Mouse (Mus musculus) urinary bladder, postnatal 4 days (tissue): ENCODE results near the gene Esrrb.

Experiments used
- DNase-seq, 2 experiments: peaks; one replicate each; pipeline ENCODE4 v3.0.0; 2021 to 2022; ENCODE audit warnings: low spot score in 2 of 2

Gene Esrrb

DNA sequence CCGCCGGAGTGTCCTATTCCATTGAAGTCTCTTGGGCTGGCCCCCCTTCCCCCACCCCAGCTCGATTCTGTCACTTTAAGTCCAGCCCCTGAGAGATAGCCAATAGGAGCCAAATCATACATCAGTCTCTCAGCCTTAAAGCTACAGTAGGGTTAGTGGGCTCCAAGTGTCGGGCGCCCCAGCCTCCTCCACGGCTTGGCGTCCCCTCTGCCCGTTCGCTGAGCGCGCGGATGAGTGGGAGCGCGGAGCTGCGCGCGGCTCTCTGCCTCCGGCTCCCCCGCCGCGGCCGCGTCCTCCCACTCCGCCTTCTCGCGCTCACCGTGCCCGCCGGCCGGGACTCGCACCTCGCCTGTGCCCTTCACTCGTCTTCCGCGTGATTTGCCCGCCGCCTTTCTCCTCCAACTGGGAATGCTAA lies 60.6 kb downstream of the Esrrb start:
- DNase-seq, result no peak

DNA sequence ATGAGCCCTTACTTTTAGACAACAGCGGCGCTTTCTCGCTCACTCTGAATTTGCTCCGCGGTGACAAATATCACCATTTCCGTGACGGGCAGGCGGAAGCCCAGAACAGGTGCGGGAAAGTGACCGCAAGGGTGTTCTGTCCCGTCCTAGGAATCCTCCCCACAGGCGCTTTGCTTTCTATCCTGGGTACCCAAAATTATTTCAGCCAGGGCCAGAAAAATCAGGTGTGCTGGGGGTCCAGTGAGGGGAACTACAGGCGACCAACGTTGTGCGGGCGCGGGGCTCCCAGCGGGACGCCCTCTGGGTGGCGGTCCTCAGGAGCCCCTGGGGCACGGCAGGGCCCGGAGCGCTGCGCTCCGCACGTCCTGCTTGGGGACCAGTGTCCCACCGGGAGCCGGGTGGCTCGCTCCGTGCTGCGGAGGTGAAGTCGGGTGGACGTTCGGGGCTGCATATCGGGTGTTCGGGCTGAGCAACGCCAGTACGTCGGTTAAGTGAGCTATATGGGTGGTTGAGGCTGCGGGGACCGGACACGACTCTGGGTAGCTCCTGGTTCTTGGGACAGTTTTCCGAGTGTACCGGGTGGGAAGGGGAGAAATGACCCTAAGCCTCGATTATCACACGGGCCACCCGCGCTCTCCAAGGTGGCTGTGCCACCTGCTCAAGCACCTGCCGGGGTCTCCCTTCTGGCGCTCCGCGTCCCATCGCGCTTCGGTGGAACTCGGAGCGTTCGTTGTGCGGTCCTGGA lies 61.4 kb downstream of the Esrrb start:
- no peak for DNase-seq

DNA sequence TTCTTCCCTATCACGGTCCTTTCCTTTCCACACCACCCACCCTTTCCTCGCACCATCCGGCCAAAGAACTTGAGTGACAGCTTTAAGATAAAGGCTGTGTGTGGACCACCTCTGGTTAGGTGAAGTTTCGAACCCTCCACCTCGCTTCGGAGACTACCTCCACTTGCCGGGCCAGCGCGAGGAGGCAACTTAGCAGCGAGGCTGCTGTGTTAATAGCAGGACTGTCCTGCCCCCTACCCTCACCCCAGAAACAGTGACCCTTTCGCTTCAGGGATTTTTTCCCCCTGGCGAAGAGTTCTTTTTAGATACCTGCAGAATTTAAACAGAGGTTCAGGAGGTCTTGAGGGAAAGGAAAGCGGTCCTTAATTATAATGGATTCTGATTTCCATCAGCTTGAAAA lies 62.2 kb downstream of the Esrrb start:
- DNase-seq, result no peak

DNA sequence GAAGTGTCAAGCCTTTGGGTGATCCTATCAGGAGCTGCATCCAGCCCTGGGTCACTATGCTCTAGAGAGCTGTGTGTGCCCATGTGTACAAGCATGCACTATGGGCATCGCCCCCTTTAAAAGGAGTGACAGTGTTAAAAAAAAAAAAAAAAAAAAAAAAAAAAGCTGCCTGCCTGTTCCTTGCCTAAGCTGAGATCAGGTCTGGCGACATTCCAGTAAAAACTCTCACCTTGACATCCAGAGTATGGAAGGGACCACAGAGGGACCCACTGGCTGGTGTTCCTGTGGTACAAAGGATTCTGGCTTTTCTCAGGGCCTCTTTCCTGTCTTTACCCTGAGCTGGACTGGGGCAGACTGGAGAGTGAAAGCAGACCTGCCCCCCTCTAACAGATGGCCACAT lies 66.7 kb downstream of the Esrrb start:
- DNase-seq, result no peak

DNA sequence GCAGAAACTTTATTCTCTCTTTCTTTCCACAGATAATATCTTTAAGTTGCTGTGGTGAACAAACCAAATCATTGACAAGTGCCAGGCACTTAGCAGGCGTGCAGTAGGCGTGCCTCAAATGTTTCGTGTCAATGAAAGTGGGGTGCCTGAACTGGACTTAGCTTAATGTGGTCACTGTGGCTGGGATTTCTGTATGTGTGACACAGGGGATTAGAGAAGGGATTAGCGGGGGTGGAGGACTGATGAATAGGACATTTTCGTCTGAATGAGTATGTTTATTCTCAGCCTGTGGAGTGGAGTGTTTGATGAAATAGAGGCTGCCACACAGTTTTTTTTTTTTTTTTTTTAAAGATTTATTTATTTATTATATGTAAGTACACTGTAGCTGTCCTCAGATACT lies 70.8 kb downstream of the Esrrb start:
- DNase-seq, result no peak

DNA sequence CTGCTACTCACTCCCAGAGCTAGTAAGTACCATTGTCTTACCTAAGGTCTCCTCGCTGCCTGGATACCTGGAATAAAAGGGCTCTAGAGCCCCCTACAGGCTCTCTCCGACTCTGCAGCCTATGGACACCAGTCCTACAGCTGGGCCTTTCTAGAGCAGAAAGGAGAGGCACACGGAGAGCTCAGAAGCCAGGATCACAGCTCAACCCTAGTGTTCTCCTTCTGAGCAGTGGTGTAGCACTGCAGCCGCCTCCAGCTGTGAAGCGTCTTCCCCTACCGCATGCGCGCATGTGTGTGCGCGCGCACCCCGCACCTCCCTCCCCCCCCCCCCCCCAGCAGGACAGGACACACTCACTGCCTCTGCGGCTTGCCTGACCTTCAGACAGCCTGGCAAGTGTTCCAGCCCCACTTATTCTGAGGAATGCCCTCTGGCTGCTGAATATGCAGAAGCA lies 72.5 kb downstream of the Esrrb start:
- peak in 1 of 2 experiments; percentile 34 for DNase-seq

DNA sequence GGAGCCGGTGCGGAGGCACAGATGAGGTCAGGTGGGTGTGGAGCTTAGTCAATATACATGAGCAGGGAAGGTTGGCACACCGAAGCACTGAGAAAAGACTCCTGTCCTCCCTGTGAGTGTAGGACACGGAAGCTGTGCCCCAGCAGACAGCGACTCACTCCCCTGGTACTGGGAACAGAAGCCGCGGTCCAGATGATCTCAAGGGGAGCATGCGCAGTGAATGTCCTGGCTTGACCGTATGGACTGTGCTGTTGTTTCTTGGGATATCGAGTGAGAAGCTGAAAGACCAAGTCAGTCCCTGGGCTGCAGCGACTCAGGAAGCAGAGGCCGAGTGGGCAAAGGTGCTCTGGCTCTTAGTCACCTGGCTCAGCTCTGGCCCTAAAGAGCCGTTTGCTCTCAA lies 74.7 kb downstream of the Esrrb start:
- no peak for DNase-seq

DNA sequence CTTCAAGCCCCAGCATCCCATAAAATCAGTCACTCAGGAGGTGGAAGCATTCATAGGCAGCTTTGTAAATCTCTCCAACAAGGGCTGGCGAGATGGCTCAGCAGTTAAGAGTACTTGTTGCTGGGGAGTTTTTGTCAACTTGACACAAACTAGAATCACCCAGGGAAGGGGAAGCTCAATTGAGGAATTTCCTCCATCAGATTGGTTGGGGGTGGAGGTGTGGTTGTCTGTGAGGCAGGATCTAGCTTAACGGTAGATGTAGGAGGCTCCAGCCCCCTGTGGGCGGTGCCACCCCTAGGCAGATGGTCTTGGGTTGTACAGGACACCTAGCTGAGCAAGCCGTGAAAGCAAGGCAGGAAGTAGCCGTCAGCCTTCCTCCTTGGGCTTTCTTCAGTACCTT lies 89.9 kb downstream of the Esrrb start:
- no peak for DNase-seq

DNA sequence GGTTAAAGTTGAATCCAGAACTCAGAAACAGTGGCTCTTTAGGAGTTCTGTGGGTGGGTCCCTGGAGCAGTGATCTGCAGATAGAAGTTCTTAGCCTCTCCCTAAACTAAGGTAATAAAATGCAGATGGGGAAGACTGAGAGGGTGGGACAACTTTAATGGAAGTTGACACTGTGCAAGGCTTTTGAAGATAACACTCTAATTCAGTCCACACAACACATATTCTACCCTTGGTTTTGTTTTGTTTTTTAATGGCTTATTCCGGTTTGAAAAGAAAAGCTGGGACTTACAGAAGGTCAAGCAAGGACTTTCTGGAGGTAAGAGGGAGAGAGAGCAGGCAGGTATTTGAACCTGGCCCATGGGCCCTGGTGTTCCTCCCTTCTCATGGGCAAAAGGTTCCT lies 94.1 kb downstream of the Esrrb start:
- no peak for DNase-seq

DNA sequence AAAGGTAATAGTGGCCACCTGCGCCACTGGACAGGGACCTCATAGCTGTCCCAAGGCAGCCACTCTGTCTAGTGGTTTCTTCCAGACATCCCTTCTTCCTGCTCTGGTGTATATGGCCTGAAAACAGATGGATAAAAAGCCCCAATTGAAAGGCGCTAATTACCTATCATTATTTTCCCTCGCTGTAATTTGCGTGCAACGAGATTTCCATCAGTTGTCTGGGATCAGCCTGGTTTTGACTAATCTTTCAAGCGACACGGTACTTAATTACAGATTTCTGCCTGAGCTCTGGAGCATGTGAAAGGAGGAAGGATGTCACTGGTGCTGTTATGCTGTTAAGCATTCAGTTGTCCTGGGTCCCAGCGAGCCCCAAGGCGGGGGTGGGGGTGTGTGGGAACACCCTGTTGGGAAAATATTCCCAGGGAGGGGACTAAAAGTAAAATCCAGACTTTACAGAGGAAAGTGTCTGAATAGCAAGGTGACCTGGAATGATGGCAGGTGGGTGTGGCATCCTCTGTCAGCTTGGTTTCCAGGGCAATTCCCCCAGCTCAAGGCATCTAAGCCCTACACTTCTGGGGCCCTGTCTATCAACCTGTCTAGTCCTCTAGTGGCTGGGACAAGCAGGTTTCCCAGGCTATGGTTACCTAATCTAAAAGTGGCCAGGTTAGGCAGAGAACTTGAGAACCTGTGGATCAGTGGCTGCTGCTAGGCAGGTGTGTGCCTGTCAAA lies 102.0 kb downstream of the Esrrb start:
- no peak for DNase-seq

DNA sequence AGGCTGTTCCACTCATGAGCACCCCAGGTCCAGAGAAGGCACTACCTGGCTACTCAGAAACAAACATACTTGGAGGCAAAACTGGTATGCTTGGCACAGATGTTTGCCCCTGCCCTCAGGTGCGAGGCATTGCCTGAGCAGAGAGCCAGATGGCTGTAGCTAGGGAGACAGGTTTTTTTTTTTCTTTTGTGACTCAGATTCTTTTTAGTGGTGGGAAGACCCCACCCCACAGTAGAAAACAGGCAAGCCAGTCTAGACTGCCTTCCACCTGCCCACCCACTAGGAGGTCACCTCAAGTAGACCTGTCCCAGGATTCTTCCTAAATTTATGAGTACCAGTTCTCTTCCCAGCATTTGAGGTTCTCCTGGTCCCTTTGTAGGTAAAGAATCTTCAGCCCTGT lies 103.5 kb downstream of the Esrrb start:
- no peak for DNase-seq

DNA sequence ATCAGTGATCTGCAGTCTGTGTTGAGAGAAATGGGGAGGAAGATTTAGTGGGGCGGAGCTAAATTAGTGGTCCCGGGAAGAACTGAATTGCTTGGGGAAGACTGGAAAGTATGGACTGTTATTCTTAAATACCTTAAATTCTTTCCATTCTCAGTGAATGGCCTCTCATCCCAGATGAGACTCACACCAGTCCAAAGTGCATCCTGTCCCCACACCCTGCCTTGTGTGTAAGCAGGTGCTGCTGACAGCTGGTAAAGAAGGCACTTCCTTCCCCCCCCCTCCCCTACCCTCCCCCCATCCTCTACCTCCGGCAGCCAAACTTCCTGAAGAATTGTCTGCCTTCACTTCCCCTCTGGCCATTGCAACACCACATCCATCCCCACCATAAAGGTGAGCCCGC lies 105.3 kb downstream of the Esrrb start:
- no peak for DNase-seq

DNA sequence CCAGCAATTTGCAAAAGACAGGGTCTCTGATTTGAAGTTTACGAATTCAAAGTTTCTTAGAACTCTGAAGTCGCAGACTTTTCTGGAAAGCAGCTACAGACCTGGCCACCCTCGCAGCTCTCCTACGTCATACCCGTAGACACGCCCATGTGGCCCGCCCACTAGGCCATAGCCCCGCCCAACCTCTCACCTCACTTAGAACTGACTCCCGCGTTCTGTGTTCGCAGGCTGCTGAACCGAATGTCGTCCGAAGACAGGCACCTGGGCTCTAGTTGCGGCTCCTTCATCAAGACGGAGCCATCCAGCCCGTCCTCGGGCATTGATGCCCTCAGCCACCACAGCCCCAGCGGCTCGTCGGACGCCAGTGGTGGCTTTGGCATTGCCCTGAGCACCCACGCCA lies 109.0 kb downstream of the Esrrb start:
- no peak for DNase-seq

DNA sequence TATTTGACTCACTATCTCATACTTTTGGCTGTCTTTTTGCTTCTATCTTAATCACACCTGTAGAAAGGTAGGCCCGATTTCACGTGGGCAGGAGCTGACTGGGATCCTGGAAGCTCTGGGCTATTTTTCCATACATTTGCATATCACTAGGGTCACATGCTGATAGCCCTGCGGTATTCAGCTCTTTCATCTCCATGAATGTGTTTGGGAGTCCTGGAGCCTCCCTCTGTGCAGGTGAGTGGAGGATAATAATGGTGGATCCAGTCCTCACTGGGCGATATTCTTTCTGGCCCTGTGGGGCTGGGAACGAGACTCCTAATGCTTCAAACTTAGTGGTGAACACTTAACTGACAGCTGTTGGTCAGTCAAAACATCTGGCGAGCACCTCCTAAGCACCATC lies 110.0 kb downstream of the Esrrb start:
- no peak for DNase-seq

DNA sequence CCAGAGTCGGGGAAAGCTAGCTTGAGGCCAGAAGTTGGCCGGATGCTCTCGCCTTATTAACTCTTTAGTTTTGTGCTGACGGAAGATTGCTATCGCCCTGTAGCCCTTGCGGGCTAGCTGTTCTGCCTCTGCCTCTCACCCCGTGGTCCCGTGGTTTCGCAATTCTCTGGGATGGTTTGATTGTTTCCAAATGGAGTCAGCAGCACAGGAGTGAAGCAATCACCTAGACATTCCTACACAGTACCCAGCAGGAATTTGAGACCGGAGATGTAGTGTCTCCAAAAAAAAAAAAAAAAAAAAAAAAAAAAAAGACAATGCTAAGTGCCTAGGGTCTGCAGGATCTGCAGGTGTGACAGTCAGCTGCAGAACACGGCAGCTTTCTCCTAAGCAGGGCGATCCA lies 112.7 kb downstream of the Esrrb start:
- DNase-seq, result no peak

DNA sequence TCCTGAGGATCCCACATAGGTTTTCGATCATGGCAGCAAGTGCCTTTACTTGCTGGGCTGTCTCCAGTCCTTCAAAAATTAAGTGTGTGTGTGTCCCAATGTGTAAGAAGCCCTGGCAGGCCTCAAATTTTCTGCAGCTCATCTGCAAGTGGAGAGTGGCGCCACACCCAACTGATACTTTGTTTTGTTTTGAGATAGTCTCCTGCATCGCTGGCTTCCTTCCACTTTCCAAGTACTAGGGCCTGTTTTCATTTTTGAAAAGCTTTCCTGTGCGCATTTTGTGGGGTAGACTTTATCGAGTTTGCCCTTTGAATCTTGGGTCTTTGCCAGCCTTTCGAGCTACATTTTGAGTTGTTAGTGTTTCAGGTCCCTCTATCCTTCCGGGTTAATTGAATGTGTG lies 115.1 kb downstream of the Esrrb start:
- no peak for DNase-seq

DNA sequence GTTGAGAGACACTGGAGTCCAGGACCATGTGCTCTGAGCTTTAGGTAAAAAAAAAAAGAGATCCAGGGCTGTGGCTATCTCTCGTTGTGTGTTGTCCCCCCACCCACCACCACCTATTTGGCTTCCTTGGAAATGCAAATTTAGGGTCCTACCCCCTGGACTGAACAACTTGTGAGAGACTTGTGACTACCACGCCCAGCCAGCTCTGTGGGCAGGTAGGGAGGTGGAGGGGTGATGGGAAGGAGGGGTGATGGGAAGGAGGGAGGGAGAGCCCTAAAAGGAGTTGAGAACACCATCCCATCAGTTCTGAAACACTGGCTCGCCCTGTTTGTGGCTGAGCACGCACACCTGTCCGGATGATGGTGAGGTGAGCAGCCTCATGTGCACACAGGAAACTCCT lies 118.0 kb downstream of the Esrrb start:
- DNase-seq, result no peak

DNA sequence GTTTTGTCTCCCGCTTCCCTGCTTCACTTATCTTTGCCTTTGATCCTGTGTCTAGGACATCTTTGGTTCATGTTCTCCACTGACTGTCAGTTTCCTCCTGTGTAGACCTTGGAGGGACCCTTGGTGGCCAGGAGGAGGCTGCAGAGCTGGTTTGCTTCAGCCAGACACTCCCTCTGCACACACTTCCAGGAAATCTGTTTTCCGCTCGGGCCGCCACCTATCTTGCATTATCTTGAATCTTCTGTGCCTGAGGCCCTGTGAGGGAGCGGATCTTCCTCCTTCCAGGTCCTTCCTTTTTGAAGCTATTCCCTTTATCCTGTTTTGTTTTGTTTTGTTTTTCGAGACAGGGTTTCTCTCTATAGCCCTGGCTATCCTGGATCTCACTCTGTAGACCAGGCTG lies 121.1 kb downstream of the Esrrb start:
- DNase-seq, result no peak

DNA sequence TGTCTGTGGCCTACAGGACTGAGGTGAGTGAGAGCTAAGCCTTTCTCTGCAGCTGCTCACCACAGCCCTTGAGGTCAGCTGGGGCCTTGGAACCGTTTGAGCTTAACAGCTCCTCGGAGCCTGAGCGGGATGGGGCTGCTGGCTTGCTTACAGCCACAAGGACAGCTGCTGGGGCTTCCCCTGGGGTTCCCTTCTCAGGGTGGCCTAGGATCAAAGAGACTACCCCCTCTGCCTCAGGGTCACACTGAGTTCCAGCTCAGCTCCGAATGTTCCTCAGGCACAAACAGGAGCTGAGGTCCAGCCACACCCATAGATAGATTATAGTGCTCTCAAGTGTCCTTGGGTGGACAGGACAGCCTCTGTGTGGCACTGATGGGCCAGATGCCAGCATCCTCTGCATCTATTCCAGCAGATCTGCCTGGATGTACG lies 122.5 kb downstream of the Esrrb start:
- no peak for DNase-seq

DNA sequence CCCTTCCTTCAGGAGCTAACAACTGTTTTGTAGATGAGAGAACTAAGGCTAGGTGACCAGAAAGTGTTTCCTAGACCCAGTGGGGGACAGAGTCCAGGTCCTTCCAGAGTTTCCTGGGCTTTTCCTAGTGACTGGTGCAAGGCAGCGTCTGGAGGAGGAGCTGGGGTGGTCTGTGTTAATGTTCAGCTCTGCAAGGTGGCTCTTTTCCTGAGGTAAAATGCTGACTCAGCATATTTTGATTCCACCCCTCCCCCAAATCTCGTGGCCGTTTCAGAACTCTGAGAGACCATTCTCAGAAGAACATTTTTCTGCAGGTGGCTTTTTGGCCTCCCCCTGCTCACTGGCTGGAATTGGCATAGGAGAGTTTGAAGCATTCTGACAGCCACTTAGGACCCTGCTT lies 127.1 kb downstream of the Esrrb start:
- no peak for DNase-seq

DNA sequence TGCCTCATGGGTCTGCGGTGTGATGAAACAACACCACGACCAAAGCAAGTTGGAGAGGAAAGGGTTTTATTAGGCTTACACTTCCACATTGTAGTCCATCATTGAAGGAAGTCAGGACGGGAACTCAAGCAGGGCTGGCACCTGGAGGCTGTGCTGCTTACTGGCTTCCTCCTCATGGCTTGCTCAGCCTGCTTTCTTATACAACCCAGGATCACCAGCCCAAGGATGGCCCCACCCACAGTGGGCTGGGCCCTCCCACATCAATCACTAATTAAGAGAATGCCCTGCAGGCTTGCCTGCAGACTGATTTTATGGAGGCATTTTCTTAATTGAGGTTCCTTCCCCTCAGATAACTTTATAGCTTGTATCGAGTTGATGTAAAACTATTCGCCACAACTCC lies 129.1 kb downstream of the Esrrb start:
- no peak for DNase-seq

DNA sequence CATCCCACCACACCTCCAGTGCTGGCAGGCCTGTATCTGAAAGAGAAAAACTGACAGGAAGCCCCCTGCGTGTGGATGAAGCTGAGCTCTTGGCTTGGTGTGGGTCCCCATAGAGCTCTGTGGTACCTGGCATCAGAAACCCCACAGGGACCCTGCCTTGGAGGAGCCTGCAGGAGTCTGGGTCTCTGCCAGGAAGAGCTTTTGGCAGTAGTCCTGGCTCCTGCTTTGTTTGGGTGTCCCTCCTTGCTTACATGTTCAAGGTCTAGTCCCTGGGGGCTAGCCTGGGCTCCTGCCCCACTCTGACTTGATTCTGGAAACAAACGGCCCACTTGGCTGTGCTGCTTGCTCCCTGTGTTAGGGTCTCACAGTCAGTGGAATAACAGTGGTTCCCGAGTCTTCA lies 130.6 kb downstream of the Esrrb start:
- DNase-seq, result no peak

DNA sequence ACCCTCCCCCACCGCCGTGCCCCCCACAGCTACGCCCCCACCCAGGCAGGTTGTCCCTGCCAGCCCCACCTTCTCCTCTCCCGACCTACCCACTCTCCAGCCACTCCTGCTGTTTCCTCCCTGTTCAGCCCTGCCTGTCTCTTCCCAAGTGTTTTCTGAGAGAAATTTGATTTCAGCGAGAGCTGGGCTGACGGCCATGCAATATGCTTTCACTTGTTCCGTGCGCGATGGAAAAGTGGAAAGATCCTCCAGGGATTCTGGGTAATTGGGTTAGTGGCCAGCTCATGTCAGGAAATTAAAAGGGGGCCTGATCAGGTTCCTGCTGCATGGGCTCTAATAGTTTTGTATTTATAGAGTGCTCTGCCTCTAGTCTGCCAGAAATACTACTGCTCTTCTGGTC lies 131.9 kb downstream of the Esrrb start:
- no peak for DNase-seq

DNA sequence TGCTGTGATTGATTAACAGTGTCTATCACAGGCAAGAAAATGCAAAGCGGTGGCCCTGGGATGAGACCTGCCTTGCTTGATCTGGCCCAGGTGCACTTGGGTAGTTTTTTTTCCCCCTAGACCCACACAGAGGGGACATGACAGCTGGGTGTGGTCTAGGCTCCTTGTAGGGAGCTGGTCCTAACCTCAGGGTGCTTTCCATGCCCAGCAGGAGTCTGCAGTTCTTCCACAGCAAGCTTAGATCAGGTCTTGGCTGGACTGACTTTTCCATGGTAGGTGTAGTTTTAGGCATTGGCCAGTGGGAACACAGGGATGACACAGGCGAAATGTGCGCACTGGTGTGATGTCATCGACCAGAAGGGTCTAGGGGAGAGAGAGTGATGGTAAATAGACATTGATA lies 136.2 kb downstream of the Esrrb start:
- no peak for DNase-seq
